Mouse (Mus musculus): Measurements from ENCODE around the gene Ctsh. TPM values are rescaled to one million over a fixed set of nuclear protein-coding genes. Genes with fewer than 3 reads are reported as not detected.
"Not testable (repeated sequence)": the region's sequence is repeated elsewhere in the genome, so short reads cannot be mapped to it uniquely, and the experiment has no call there.

The Ctsh gene
- polyA plus RNA-seq, 1 experiment: 16.3 TPM

DNA sequence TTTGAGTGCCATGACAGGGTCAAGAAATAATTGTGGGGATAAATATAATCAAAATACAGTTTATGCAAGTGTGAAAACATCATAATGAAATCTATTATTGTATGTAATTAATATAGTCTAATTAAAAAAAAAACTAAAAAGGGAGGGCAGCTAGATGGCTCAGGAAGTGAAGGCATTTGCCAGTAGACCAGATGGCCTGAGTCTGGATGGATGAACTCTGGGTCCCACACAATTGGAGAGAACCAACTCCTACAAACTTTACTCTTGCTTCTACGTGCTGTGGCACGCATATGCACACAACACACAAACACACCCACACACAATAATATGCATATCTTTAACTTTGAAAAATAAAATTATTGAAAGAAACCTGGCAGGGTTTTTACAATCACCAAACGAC, 12.4 kb upstream of the Ctsh start:
- DNase-seq: peak in 1 of 2 experiments; percentile 15
- no peak overlapping the region for H3K4me3 ChIP-seq (replicated peaks; ENCODE audit: insufficient read depth, low read depth, low read length)
- no peaks in the 10 kb centered on the region for H3K4me1 ChIP-seq (ENCODE audit: control insufficient read depth, insufficient read depth, low read length)
- no peaks in the 10 kb centered on the region for H3K27me3 ChIP-seq (ENCODE audit: control insufficient read depth, insufficient read depth, low read length)
- TF ChIP-seq CTCF (IDR thresholded peaks at IDR 0.05; ENCODE audit: borderline replicate concordance, insufficient read depth, low read depth, low read length) (no peak), POLR2A (IDR thresholded peaks at IDR 0.05; ENCODE audit: borderline replicate concordance, insufficient read depth, low read length) (no peak)
- H3K27ac ChIP-seq (ENCODE audit: insufficient read depth, low read length): no peak overlapping the region
- 40% methylated on average over 3 of the region's 3 CpGs for WGBS

DNA sequence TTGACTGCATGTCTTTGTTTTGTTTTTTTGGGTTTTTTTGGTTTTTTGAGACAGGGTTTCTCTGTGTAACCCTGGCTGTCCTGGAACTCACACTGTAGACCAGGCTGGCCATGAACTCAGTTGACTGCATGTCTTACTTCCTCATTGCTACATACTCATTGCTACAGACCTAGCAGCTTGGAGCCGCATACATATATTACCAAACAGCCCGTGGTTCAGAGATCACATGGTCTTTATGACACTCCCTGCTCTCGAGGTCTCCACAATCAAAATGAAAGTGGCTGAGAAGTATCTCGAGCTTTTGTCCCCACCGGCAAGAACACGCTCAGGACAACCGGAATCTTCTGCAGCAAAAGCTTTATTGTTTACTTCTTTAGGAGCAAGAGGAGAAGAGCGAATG, 11.0 kb upstream of the Ctsh start:
- H3K4me1 ChIP-seq (ENCODE audit: control insufficient read depth, insufficient read depth, low read length); H3K27me3 ChIP-seq (ENCODE audit: control insufficient read depth, insufficient read depth, low read length); H3K27ac ChIP-seq (ENCODE audit: insufficient read depth, low read length); H3K4me3 ChIP-seq (replicated peaks; ENCODE audit: insufficient read depth, low read depth, low read length); DNase-seq: not testable (repeated sequence)
- 95% methylated on average over 8 of the region's 8 CpGs for WGBS

DNA sequence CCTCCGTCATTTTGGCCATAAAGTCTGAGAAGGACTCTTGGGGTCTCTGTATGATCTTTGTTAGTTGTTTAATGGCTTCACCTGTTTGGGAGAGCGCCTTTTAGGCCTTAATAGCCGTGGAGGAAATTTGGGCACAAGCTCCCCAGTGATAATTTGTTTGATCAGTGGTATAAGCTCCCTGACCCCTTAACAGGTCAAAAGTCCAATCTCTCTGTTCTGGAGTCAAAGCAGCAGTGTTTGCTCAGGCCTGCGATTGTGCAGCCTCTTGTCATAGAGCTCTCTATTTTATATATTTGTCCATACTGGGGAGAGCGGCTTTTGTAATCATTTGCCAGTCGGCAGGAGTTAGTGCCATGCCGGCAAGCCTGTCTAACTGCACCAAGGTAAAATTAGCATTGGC, 8.8 kb upstream of the Ctsh start:
- no peak overlapping the region for H3K4me3 ChIP-seq (replicated peaks; ENCODE audit: insufficient read depth, low read depth, low read length)

DNA sequence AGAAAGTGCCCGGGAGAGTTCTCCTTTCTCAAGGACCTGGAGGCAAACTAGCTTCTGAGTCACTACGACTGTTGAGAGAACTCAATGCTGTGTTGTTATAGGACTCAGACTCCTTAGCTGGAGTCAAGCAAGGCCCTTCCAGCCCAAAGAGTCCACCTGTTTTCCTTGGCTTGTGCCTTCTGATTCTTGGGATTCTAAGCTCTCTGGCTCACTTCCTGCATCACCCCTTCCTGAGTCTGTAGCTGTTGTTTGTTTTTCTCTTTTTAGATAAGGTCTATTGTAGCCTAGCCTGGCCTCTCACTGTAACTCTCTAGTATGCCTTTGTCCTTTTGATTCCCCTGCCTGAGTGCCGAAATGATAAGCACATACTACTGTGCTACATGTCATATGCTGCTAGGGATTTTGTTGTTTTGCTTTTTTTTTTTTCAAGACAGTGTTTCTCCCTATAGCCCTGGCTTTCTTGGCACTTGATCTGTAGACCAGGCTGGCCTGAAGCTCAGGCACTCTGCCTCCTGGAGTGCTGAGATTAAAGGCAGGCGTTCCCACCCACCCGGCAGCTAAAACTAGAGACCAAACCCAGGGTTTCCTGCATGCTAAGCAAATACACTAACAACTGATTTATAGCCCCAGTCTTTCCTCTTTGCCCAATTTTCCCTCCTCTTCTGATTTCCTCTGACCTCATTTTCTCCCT, 5.9 kb upstream of the Ctsh start:
- Histone ChIP-seq H3K4me1 (ENCODE audit: control insufficient read depth, insufficient read depth, low read length) (no peaks in the 10 kb centered on the region), H3K27me3 (ENCODE audit: control insufficient read depth, insufficient read depth, low read length) (no peaks in the 10 kb centered on the region), H3K27ac (ENCODE audit: insufficient read depth, low read length) (no peak overlapping the region), H3K4me3 (replicated peaks; ENCODE audit: insufficient read depth, low read depth, low read length) (no peak overlapping the region)
- no peak for TF ChIP-seq POLR2A (IDR thresholded peaks at IDR 0.05; ENCODE audit: borderline replicate concordance, insufficient read depth, low read length)
- TF ChIP-seq CTCF (IDR thresholded peaks at IDR 0.05; ENCODE audit: borderline replicate concordance, insufficient read depth, low read depth, low read length): no peak
- 42% methylated on average over 5 of the region's 5 CpGs for WGBS
- DNase-seq: no peak

More for the DNA sequence above, 8.8 kb upstream of the Ctsh start:
- H3K27me3 ChIP-seq (ENCODE audit: control insufficient read depth, insufficient read depth, low read length): no peaks in the 10 kb centered on the region
- WGBS: 94% methylated on average over 7 of the region's 7 CpGs
- no peak overlapping the region for H3K27ac ChIP-seq (ENCODE audit: insufficient read depth, low read length)
- TF ChIP-seq POLR2A (IDR thresholded peaks at IDR 0.05; ENCODE audit: borderline replicate concordance, insufficient read depth, low read length): no peak
- no peak for TF ChIP-seq CTCF (IDR thresholded peaks at IDR 0.05; ENCODE audit: borderline replicate concordance, insufficient read depth, low read depth, low read length)
- DNase-seq: no peak
- no peaks in the 10 kb centered on the region for H3K4me1 ChIP-seq (ENCODE audit: control insufficient read depth, insufficient read depth, low read length)

DNA sequence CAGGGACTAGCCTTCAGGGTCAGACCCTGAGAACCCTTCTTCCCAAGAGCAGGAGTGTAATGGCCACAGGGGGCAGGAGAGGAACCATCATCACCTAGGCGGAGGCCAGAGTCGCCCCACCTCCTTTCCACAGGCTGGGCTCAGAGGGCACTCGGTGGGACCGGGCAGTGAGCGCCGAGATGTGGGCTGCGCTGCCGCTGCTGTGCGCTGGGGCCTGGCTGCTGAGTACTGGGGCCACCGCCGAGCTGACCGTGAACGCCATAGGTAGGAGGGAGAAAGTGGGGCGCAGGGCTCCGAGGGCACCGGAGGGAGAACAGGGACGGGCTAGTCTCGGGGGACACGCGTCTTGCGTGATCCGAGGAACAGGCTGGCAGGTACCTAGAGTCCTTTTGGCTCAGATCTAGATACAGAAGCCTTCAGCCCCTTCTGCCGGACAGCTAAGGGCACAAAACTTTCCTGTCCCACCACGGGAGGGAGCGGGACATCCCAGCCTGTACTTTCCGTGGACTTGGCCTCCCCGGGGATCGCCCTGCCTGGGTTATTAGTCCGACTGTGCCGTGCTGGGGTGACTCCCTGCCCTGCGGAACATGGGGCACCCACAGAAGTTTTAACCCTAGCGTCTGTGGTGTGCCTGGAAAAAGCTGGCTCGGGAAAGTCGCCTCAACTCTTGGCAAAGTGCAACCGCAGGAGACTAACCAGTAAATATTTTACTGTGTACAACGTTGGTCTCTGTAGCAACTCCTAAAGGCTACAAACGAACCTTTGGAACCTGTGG, 606 bp downstream of the Ctsh start:
- H3K27me3 ChIP-seq (ENCODE audit: control insufficient read depth, insufficient read depth, low read length): peaks cover 2% of the 10 kb centered on the region; the same call in 1 of the 2 replicates
- H3K4me3 ChIP-seq (replicated peaks; ENCODE audit: insufficient read depth, low read depth, low read length): peak overlapping the region; percentile 3
- WGBS: under 1% methylated on average over 37 of the region's 37 CpGs
- no peak for TF ChIP-seq POLR2A (IDR thresholded peaks at IDR 0.05; ENCODE audit: borderline replicate concordance, insufficient read depth, low read length)
- TF ChIP-seq CTCF (IDR thresholded peaks at IDR 0.05; ENCODE audit: borderline replicate concordance, insufficient read depth, low read depth, low read length): no peak
- peak in 1 of 2 experiments; percentile 7 for DNase-seq
- no peaks in the 10 kb centered on the region for H3K4me1 ChIP-seq (ENCODE audit: control insufficient read depth, insufficient read depth, low read length)
- no peak overlapping the region for H3K27ac ChIP-seq (ENCODE audit: insufficient read depth, low read length)

DNA sequence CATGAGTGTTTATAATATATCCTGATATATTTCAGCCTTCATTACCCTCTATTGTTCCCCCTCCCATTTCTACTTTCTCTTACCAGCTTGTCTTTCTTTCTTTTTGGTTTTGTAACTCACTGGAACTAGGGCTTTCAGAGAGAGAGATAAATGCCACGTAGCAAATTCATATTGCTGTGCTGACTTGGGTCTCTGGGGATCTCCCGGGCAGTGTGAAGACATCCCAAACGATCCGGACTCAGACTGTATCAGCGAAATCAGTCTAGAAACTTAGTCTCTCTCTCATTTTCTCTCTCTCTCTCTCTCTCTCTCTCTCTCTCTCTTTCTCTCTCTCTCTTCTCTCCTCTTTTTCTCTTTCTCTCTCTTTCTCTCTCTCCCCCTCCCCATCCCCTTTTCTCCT, 1.5 kb downstream of the Ctsh start:
- Histone ChIP-seq H3K4me3 (replicated peaks; ENCODE audit: insufficient read depth, low read depth, low read length) (no peak overlapping the region), H3K27me3 (ENCODE audit: control insufficient read depth, insufficient read depth, low read length) (peaks cover 2% of the 10 kb centered on the region; the same call in 1 of the 2 replicates), H3K4me1 (ENCODE audit: control insufficient read depth, insufficient read depth, low read length) (no peaks in the 10 kb centered on the region), H3K27ac (ENCODE audit: insufficient read depth, low read length) (no peak overlapping the region)
- DNase-seq: no peak
- 33% methylated on average over 5 of the region's 5 CpGs for WGBS
- TF ChIP-seq CTCF (IDR thresholded peaks at IDR 0.05; ENCODE audit: borderline replicate concordance, insufficient read depth, low read depth, low read length) (no peak), POLR2A (IDR thresholded peaks at IDR 0.05; ENCODE audit: borderline replicate concordance, insufficient read depth, low read length) (no peak)

DNA sequence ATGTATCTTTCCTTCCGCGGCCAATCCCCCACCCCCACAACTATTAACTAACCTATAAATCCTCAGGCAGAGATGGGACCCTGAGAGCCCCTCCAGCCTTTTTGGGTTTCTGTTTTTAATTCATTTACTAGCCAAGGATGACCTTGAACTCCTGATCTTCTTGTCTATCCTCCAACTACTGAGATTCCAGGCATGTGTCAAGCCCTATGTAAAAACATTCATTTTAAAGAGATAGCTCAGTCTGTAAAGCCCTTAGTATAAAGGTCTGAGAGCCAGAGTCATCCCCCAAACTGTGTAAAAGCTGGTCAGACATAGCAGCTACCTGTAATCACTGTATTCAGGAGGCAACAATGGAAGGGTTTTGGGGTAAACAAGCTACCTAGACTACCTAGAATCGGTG, 2.0 kb downstream of the Ctsh start:
- peaks cover 2% of the 10 kb centered on the region; the same call in 1 of the 2 replicates for H3K27me3 ChIP-seq (ENCODE audit: control insufficient read depth, insufficient read depth, low read length)
- H3K4me1 ChIP-seq (ENCODE audit: control insufficient read depth, insufficient read depth, low read length): no peaks in the 10 kb centered on the region
- H3K27ac ChIP-seq (ENCODE audit: insufficient read depth, low read length): no peak overlapping the region
- WGBS: 92% methylated on average over 3 of the region's 3 CpGs
- DNase-seq: no peak
- H3K4me3 ChIP-seq (replicated peaks; ENCODE audit: insufficient read depth, low read depth, low read length): no peak overlapping the region
- no peak for TF ChIP-seq POLR2A (IDR thresholded peaks at IDR 0.05; ENCODE audit: borderline replicate concordance, insufficient read depth, low read length)
- no peak for TF ChIP-seq CTCF (IDR thresholded peaks at IDR 0.05; ENCODE audit: borderline replicate concordance, insufficient read depth, low read depth, low read length)

DNA sequence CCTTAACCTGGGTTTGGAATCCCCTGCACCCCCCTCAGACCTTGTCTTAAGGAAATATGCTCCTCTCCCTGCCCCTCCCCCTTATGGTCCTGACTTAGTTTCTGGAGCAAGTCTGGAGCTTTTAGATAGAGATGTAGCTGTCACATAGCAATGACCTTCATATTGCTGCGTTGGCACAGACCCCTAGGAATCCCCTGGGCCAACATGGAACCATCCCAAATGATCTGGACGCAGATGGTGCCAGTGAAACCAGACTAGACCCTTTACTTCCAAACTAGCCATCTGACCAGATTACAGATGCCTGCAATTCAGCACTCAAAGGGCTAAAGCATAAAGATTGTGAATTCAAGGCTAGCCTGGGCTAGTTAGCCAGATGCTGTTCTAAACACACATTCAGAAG, 2.8 kb downstream of the Ctsh start:
- no peaks in the 10 kb centered on the region for H3K4me1 ChIP-seq (ENCODE audit: control insufficient read depth, insufficient read depth, low read length)
- WGBS: 19% methylated on average over 2 of the region's 2 CpGs
- DNase-seq: no peak
- no peak for TF ChIP-seq POLR2A (IDR thresholded peaks at IDR 0.05; ENCODE audit: borderline replicate concordance, insufficient read depth, low read length)
- TF ChIP-seq CTCF (IDR thresholded peaks at IDR 0.05; ENCODE audit: borderline replicate concordance, insufficient read depth, low read depth, low read length): no peak
- no peak overlapping the region for H3K27ac ChIP-seq (ENCODE audit: insufficient read depth, low read length)
- peaks cover 2% of the 10 kb centered on the region; the same call in 1 of the 2 replicates for H3K27me3 ChIP-seq (ENCODE audit: control insufficient read depth, insufficient read depth, low read length)
- H3K4me3 ChIP-seq (replicated peaks; ENCODE audit: insufficient read depth, low read depth, low read length): no peak overlapping the region
